Mouse (Mus musculus) forebrain, embryonic 13.5 days (tissue): ENCODE results near the gene Fam213b. TPM values are rescaled to one million over a fixed set of nuclear protein-coding genes. Genes with fewer than 3 reads are reported as not detected.

Experiments used
- ATAC-seq: fragments of 200-750 bp; cut with Nextera tagmentation; 2 replicates; pipeline ENCODE4 v1.8.0; 2017
- H3K27ac ChIP-seq: fragments of 300-500 bp; sonication (generic); 2 replicates; pipeline ENCODE4 v1.5.1; 2015; ENCODE audit warnings: inconsistent platforms, mild to moderate bottlenecking, moderate library complexity
- H3K27me3 ChIP-seq: fragments of 300-500 bp; sonication (generic); 2 replicates; pipeline ENCODE4 v1.6.1; 2015; ENCODE audit warnings: mild to moderate bottlenecking, inconsistent platforms
- H3K36me3 ChIP-seq: fragments of 300-500 bp; sonication (generic); 2 replicates; pipeline ENCODE4 v1.6.1; 2015; ENCODE audit warnings: mild to moderate bottlenecking, inconsistent platforms; ENCODE audit not compliant: poor library complexity, severe bottlenecking
- H3K4me1 ChIP-seq: fragments of 300-500 bp; sonication (generic); 2 replicates; pipeline ENCODE4 v1.6.1; 2015; ENCODE audit warnings: inconsistent platforms
- H3K4me2 ChIP-seq: fragments of 300-500 bp; sonication (generic); 2 replicates; pipeline ENCODE4 v1.6.1; 2015; ENCODE audit warnings: inconsistent platforms, mild to moderate bottlenecking, moderate library complexity
- H3K4me3 ChIP-seq: fragments of 300-500 bp; sonication (generic); 2 replicates; pipeline ENCODE4 v1.5.1; 2015; ENCODE audit warnings: mild to moderate bottlenecking, inconsistent platforms
- H3K9ac ChIP-seq: fragments of 300-500 bp; sonication (generic); 2 replicates; pipeline ENCODE4 v1.6.1; 2015; ENCODE audit warnings: mild to moderate bottlenecking, inconsistent platforms
- H3K9me3 ChIP-seq: fragments of 300-500 bp; sonication (generic); replicated peaks from 2 replicates; pipeline ENCODE4 v1.6.1; 2016; ENCODE audit warnings: inconsistent platforms
- WGBS: fragments of 180-500 bp; shearing (Covaris S2); methylation state at CpG from one replicate; pipeline ENCODE4 v1.1.7; 2015; 5-methylcytosine and 5-hydroxymethylcytosine counted together
- polyA plus RNA-seq: library from polyadenylated mRNA; unstranded; fragments of >200 nt; fragmentation: Nextera tagmentation; extraction: Ambion mirVana; gene quantifications from 2 replicates; pipeline ENCODE4 v1.2.1, GENCODE M21; 2015

Fam213b gene
- polyA plus RNA-seq, 1 experiment from 2014 or later: 29.5 TPM

DNA sequence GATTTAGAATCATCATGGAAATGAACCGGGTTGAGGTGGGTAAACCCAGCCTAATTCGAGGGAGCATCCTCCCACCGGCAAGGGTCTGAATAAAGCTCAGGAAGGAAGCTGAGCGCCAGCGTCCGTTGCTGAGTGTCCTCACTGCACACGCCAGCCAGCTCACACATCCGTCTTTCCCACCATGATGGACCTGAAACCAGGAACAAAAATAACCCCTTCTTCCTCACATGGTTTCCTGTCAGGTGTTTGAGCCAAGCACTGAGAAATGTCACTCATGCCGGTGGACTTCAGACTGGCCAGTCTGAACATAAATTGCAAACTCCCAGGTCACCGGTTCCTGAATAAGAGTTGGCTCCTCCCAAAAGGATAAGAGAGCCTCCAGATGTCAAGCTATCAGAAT is 16.4 kb upstream of the Fam213b start:
- no peak overlapping the region for H3K4me2 ChIP-seq
- H3K27ac ChIP-seq: no peak overlapping the region
- no peak for ATAC-seq
- WGBS: 87% methylated on average over 10 of the region's 10 CpGs
- H3K9me3 ChIP-seq: no peaks in the 10 kb centered on the region
- H3K36me3 ChIP-seq: no peaks in the 10 kb centered on the region
- H3K27me3 ChIP-seq: 0 out of 2 replicates have a peak, but pooled peaks cover 2% of the 10 kb centered on the region
- H3K9ac ChIP-seq: no peak overlapping the region
- no peaks in the 10 kb centered on the region for H3K4me1 ChIP-seq
- no peak overlapping the region for H3K4me3 ChIP-seq

GRCm38 (mm10) chr4:154914707-154915106 is 15.8 kb upstream of the Fam213b start:
- no peak overlapping the region for H3K4me2 ChIP-seq
- WGBS: 83% methylated on average over 3 of the region's 3 CpGs

DNA sequence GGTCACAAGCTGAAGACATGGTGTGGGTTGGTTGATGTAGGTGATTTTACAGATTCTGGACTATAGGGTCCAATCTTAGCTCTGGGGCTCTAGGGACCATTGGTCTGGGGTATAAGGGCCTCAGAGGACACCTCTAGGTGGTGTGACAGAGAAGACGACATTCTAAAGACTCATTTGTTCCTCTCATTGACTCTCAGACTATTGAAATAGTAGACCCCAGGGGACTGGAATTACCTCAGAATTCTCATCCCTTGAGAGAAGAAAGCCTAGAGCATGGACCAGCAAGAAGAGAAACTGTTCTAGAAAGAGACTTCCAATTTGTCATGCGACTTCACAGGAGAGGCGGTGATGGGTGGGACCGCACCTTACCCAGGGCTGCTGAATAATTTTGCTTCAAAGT is 15.3 kb upstream of the Fam213b start:
- H3K4me2 ChIP-seq: no peak overlapping the region
- WGBS: 95% methylated on average over 4 of the region's 4 CpGs
- H3K27ac ChIP-seq: no peak overlapping the region
- H3K9me3 ChIP-seq: no peaks in the 10 kb centered on the region
- ATAC-seq: no peak
- no peak overlapping the region for H3K9ac ChIP-seq
- H3K27me3 ChIP-seq: 0 out of 2 replicates have a peak, but pooled peaks cover 2% of the 10 kb centered on the region
- H3K4me3 ChIP-seq: no peak overlapping the region
- no peaks in the 10 kb centered on the region for H3K4me1 ChIP-seq
- no peaks in the 10 kb centered on the region for H3K36me3 ChIP-seq

More at GRCm38 (mm10) chr4:154914707-154915106, 15.8 kb upstream of the Fam213b start:
- H3K27me3 ChIP-seq: 0 out of 2 replicates have a peak, but pooled peaks cover 2% of the 10 kb centered on the region
- no peak for ATAC-seq
- H3K36me3 ChIP-seq: no peaks in the 10 kb centered on the region
- H3K9ac ChIP-seq: no peak overlapping the region
- no peaks in the 10 kb centered on the region for H3K4me1 ChIP-seq
- H3K4me3 ChIP-seq: no peak overlapping the region
- no peak overlapping the region for H3K27ac ChIP-seq
- H3K9me3 ChIP-seq: no peaks in the 10 kb centered on the region

DNA sequence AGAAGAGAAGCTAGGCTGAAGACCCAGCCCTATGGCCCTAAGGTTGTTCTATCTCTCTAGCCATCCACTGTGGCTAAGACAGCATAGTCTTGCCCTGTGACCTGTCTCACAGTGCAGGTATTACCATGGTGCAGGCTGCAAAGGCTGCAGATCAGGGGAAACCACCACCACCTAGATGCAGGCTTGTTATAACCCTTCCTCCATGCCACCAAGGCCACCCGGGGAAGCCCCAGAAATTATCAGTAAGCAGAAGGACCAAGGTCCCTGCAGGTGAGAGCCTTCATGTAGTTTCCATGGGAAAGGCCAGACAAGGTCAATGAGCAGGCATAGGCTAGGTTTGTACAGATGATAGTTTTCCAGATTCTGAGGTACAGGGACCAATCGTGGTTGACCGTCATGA is 14.9 kb upstream of the Fam213b start:
- Histone ChIP-seq H3K4me3 (no peak overlapping the region), H3K27me3 (0 out of 2 replicates have a peak, but pooled peaks cover 2% of the 10 kb centered on the region), H3K4me2 (no peak overlapping the region), H3K36me3 (no peaks in the 10 kb centered on the region), H3K27ac (no peak overlapping the region), H3K4me1 (no peaks in the 10 kb centered on the region), H3K9ac (no peak overlapping the region), H3K9me3 (no peaks in the 10 kb centered on the region)
- 93% methylated on average over 3 of the region's 3 CpGs for WGBS
- no peak for ATAC-seq

DNA sequence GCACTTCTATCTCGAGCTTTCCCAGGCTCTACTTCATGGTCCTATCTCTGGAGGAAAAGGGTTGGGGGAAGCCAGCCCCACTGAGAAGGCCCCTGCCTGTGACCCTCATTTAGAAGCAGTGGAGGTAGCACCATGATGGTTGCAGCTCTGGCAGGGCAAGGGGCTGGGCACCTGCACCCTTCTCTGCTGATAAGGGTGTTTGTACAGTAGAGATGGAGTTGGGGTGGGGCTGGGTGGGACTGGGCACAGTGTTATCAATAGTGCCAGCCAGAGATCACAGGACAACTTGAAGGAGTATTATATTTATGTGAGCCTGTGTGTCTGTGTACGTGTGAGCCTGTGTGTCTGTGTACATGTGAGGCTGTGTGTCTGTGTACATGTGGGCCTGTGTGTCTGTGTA is 12.7 kb upstream of the Fam213b start:
- Histone ChIP-seq H3K27ac (no peak overlapping the region), H3K36me3 (no peaks in the 10 kb centered on the region), H3K27me3 (0 out of 2 replicates have a peak, but pooled peaks cover 2% of the 10 kb centered on the region), H3K9me3 (no peaks in the 10 kb centered on the region), H3K4me1 (peaks cover 3% of the 10 kb centered on the region; the same call in 1 of the 2 replicates), H3K9ac (no peak overlapping the region), H3K4me3 (no peak overlapping the region), H3K4me2 (no peak overlapping the region)
- 72% methylated on average over 2 of the region's 2 CpGs for WGBS
- no peak for ATAC-seq

DNA sequence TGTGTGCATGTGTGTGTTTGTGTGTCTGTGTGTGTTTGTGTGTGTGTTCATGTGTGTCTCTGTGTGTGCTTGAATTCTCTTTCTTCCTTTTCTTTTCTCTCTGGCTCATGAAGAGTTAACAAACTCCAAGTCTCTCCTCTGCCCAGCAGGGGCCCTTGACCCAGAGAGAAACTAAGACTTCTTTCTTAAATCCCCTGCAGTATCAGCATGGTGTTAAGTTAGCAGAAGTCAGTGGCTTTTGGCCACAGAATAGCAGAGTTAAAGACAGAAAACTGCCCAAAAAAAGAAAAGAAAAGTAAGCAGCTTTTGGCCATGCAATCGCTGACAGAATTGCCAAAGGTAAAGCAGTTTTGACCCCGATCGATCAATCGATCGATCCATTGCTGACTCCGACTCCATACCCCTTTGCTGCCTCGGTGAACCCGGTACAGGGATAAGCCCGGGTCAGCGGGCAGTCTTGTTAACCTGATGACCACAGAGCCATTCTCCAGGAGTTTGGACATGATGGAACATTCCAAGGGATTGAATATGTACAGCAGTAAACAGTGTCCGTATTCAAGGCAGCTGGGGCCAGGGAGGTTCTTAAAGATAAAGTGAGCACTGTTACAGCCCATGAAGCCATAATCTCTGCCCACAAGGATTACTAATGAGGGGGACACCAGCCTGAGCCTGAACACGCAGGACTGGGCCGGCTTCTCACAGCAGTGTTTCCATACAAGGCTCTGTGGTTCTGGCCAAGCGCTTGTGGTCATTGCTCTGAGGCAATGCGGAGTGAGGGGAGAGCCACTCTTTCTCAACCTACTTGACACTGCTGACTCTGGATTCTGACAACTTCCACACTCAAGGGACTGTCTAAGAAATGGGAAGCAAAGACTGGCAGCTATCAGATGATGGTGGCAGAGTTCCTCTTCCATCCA is 11.9 kb upstream of the Fam213b start:
- Histone ChIP-seq H3K9ac (no peak overlapping the region), H3K4me2 (no peak overlapping the region), H3K4me3 (no peak overlapping the region), H3K4me1 (peaks cover 3% of the 10 kb centered on the region; the same call in 1 of the 2 replicates), H3K27ac (no peak overlapping the region), H3K27me3 (0 out of 2 replicates have a peak, but pooled peaks cover 2% of the 10 kb centered on the region), H3K9me3 (no peaks in the 10 kb centered on the region), H3K36me3 (no peaks in the 10 kb centered on the region)
- no peak for ATAC-seq
- 14% methylated on average over 15 of the region's 15 CpGs for WGBS

DNA sequence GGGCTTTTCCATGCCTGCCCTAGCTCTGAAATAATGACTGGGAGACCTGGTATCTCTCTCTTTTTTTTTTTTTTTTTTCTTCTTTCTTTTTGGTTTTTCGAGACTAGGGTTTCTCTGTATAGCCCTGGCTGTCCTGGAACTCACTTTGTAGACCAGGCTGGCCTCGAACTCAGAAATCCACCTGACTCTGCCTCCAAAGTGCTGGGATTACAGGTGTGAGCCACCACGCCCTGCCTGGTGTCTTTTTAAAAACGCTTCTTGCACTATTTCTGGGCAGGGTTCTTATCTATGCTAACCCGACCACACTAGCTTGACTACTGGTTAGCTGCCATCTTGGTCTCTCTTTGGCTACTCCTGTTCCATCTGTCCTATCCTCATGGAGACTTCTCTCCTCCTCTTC is 9.6 kb upstream of the Fam213b start:
- no peaks in the 10 kb centered on the region for H3K36me3 ChIP-seq
- no peak overlapping the region for H3K27ac ChIP-seq
- no peaks in the 10 kb centered on the region for H3K9me3 ChIP-seq
- 0 out of 2 replicates have a peak, but pooled peaks cover 2% of the 10 kb centered on the region for H3K27me3 ChIP-seq
- 88% methylated on average over 5 of the region's 5 CpGs for WGBS
- peaks cover 12% of the 10 kb centered on the region; the same call in 1 of the 2 replicates for H3K4me1 ChIP-seq
- H3K4me3 ChIP-seq: no peak overlapping the region
- no peak for ATAC-seq
- H3K4me2 ChIP-seq: no peak overlapping the region
- no peak overlapping the region for H3K9ac ChIP-seq

DNA sequence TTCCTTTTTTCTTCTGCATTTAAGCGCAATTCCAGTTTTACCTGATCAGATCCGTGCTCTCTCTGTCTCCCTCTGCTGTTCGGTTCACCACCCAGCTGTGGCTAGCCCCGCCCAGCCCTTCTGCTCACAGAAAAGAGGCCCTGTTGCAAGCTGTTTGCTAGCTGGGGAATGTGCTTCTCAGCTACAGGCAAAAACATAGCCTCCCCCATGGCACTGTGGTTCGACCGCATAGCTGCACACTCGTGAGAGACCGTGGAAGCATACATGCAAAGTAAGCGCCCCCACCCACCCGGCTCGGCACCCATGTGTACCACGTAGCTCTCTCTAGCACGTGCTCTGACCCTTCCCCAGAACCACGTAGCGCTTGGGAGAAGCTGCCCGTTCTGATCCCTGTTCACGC is 8.9 kb upstream of the Fam213b start:
- Histone ChIP-seq H3K27me3 (0 out of 2 replicates have a peak, but pooled peaks cover 4% of the 10 kb centered on the region), H3K4me1 (peaks cover 12% of the 10 kb centered on the region; the same call in 1 of the 2 replicates), H3K9ac (0 out of 2 replicates have a peak overlapping the region, but pooled peaks have one; percentile 8), H3K27ac (no peak overlapping the region), H3K4me2 (no peak overlapping the region), H3K9me3 (no peaks in the 10 kb centered on the region), H3K4me3 (no peak overlapping the region), H3K36me3 (no peaks in the 10 kb centered on the region)
- ATAC-seq: peak; percentile 84
- WGBS: 46% methylated on average over 17 of the region's 17 CpGs

- H3K27ac ChIP-seq: no peak overlapping the region
- peak overlapping the region; percentile 65 for H3K4me2 ChIP-seq
- peaks cover 12% of the 10 kb centered on the region; the same call in 1 of the 2 replicates for H3K4me1 ChIP-seq
- peak overlapping the region; percentile 62 for H3K9ac ChIP-seq
- H3K9me3 ChIP-seq: no peaks in the 10 kb centered on the region; the same call in 1 of the 2 replicates
- 0 out of 2 replicates have a peak, but pooled peaks cover 4% of the 10 kb centered on the region for H3K27me3 ChIP-seq
- 3% methylated on average over 16 of the region's 16 CpGs for WGBS
- no peaks in the 10 kb centered on the region for H3K36me3 ChIP-seq
- peak overlapping the region; percentile 39 for H3K4me3 ChIP-seq
- peak; percentile 96 for ATAC-seq
These were observed 5.5 kb upstream of the Fam213b start for GRCm38 (mm10) chr4:154904185-154905071.

- Histone ChIP-seq H3K27ac (no peak overlapping the region), H3K4me1 (peaks cover 23% of the 10 kb centered on the region), H3K36me3 (no peaks in the 10 kb centered on the region), H3K4me2 (no peak overlapping the region), H3K27me3 (0 out of 2 replicates have a peak, but pooled peaks cover 7% of the 10 kb centered on the region), H3K9me3 (no peaks in the 10 kb centered on the region; the same call in 1 of the 2 replicates), H3K9ac (no peak overlapping the region), H3K4me3 (no peak overlapping the region)
- WGBS: 91% methylated on average over 2 of the region's 2 CpGs
- no peak for ATAC-seq
These were observed 3.4 kb upstream of the Fam213b start for GRCm38 (mm10) chr4:154902371-154902770.

- H3K36me3 ChIP-seq: 0 out of 2 replicates have a peak, but pooled peaks cover 5% of the 10 kb centered on the region
- WGBS: 73% methylated on average over 6 of the region's 6 CpGs
- no peaks in the 10 kb centered on the region; the same call in 1 of the 2 replicates for H3K9me3 ChIP-seq
- 0 out of 2 replicates have a peak, but pooled peaks cover 8% of the 10 kb centered on the region for H3K27me3 ChIP-seq
- no peak for ATAC-seq
- H3K4me2 ChIP-seq: peak overlapping the region; percentile 83
- peak overlapping the region; percentile 56 for H3K4me3 ChIP-seq
- H3K4me1 ChIP-seq: peaks cover 22% of the 10 kb centered on the region
- H3K9ac ChIP-seq: peak overlapping the region; percentile 66
- H3K27ac ChIP-seq: no peak overlapping the region
These were observed 1.1 kb downstream of the Fam213b start for GRCm38 (mm10) chr4:154897676-154898465.
